Mouse (Mus musculus) embryonic fibroblast, embryonic 13.5 days (primary cell): ENCODE measurements around the gene Meox1.

Source experiments
- CTCF ChIP-seq: IDR thresholded peaks from 2 replicates; pipeline ENCODE4 v1.5.1; 2011; ENCODE audit warnings: mild to moderate bottlenecking, control low read depth, low read length, moderate library complexity, borderline replicate concordance; ENCODE audit not compliant: insufficient read depth
- POLR2A ChIP-seq: IDR thresholded peaks from 2 replicates; pipeline ENCODE4 v1.6.1; 2011; ENCODE audit warnings: low read depth, mild to moderate bottlenecking, control low read depth, low read length, moderate library complexity

DNA sequence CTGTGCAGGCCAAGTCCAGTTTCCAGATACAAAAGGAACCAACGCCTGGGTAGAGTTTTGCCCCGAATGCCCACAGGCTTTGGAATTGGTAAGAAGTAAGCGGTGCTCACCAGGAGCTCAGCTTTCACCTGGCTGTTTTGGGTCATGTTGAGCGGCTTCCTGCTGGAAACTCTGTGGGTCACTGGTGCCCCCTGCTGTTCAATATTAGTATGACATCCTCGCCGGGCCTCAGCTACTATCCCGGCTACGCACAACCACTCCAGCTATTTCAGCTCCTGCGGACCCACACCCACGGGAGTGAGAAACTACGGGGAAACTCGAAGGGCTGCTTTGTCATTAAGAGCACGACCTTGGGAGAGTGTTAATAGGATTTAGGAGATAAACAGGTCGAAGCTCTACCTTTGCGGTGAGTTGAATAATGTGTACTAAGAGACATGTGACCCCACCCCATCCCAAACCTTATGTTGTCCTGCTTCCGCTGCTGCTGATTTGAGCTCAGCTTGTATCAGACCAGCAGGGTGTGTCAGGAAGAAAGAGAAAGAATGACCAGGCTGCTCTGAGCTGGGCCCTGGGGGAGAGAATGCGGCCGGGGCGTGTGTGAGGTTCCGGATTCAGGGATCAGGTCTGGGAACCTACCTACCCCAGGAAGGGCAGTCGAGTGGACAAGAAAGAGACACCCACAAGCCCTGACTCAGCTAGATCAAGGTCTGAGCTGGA is 16.2 kb upstream of the Meox1 start:
- no peak for TF ChIP-seq POLR2A
- peak; percentile 61 for TF ChIP-seq CTCF
